Mouse (Mus musculus) forebrain, embryonic 14.5 days (tissue): ENCODE measurements around the gene Dmd. TPM values are rescaled to one million over a fixed set of nuclear protein-coding genes. Genes with fewer than 3 reads are reported as not detected.

Source experiments
- ATAC-seq: fragments of 200-750 bp; cut with Nextera tagmentation; 2 replicates; pipeline ENCODE4 v1.8.0; 2017; ENCODE audit warnings: mild to moderate bottlenecking, moderate library complexity
- DNase-seq: peaks from one replicate; pipeline ENCODE4 v3.0.0-alpha.2; 2015; ENCODE audit warnings: low spot score
- H3K27ac ChIP-seq: fragments of 300-500 bp; sonication (generic); 2 replicates; pipeline ENCODE4 v1.5.1; 2014; ENCODE audit warnings: low read depth, mild to moderate bottlenecking, control low read depth, low read length, moderate library complexity
- H3K27me3 ChIP-seq: fragments of 300-500 bp; sonication (generic); replicated peaks from 2 replicates; pipeline ENCODE4 v1.6.1; 2014; ENCODE audit warnings: low read length, control low read depth, mixed read lengths; ENCODE audit not compliant: control insufficient read depth, insufficient read depth
- H3K36me3 ChIP-seq: fragments of 300-500 bp; sonication (generic); 2 replicates; pipeline ENCODE4 v1.6.1; 2014; ENCODE audit warnings: low read length, control low read depth; ENCODE audit not compliant: control insufficient read depth, insufficient read depth
- H3K4me1 ChIP-seq: fragments of 300-500 bp; sonication (generic); 2 replicates; pipeline ENCODE4 v1.6.1; 2014; ENCODE audit warnings: antibody characterized with exemption, low read length, control low read depth; ENCODE audit not compliant: control insufficient read depth, insufficient read depth
- H3K4me2 ChIP-seq: fragments of 300-500 bp; sonication (generic); 2 replicates; pipeline ENCODE4 v1.6.1; 2014; ENCODE audit warnings: mild to moderate bottlenecking, control low read depth, low read length
- H3K4me3 ChIP-seq: fragments of 300-500 bp; sonication (generic); 2 replicates; pipeline ENCODE4 v1.5.1; 2014; ENCODE audit warnings: low read depth, low read length, control low read depth
- H3K9ac ChIP-seq: fragments of 300-500 bp; sonication (generic); 2 replicates; pipeline ENCODE4 v1.6.1; 2014; ENCODE audit warnings: mild to moderate bottlenecking, low read length, control low read depth, moderate library complexity
- H3K9me3 ChIP-seq: fragments of 300-500 bp; sonication (generic); replicated peaks from 2 replicates; pipeline ENCODE4 v1.6.1; 2016; ENCODE audit warnings: low read length, control low read depth, mixed read lengths; ENCODE audit not compliant: control insufficient read depth
- WGBS: fragments of 180-500 bp; shearing (Covaris S2); extraction: QIAGEN DNeasy Blood & Tissue Kit; methylation state at CpG from one replicate; pipeline ENCODE4 v1.1.7; 2014; 5-methylcytosine and 5-hydroxymethylcytosine counted together
- polyA plus RNA-seq: library from polyadenylated mRNA; unstranded; fragments of >200 nt; fragmentation: Nextera tagmentation; extraction: Ambion mirVana; gene quantifications from 2 replicates; pipeline ENCODE4 v1.2.1, GENCODE M21; 2014

Gene Dmd
- polyA plus RNA-seq, 1 experiment from 2014 or later: 18.1 TPM

DNA sequence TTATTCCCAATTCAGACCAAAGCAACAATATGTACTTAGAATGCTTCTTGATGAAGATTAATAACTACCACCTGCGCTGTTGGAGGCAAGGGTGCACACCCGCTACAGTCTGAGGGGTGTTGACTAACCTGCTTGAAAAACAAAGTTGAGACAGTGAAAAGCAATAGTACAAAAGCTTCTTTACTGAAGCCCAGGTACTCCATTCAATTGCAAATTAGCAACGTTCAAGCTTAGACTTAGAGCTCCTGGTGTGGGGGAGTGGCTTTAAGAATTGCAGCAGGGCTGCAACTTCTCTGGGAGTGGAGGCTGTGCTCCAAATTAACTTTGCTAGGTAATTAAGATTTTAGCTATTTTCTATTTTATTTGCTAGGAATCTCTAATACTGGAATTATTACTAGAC, 1495.3 kb downstream of the Dmd start:
- Histone ChIP-seq H3K4me1 (no peaks in the 10 kb centered on the region), H3K9ac (no peak overlapping the region), H3K9me3 (no peaks in the 10 kb centered on the region), H3K4me2 (no peak overlapping the region), H3K36me3 (no peaks in the 10 kb centered on the region), H3K27ac (no peak overlapping the region), H3K4me3 (no peak overlapping the region), H3K27me3 (no peaks in the 10 kb centered on the region)
- ATAC-seq (no peak), DNase-seq (no peak)
- 28% methylated on average over 3 of the region's 3 CpGs for WGBS

DNA sequence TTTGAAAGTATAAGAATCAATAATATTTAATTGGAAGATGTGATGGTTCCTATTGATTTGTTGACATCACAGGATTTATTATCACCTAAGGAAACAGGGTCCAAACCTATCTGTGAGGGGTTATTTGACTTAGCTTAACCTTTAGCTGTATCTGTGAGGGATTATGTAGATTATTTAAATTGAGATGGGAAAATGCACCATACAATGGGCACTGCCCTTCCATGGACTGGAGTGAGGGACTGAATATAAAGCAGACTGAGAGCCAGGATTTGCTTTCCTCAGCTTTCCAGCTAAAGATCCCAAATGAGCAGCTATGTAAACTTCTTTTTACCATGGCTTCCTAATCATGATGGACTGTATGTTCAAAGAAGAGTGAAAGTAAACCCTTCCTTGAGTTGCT, 1496.0 kb downstream of the Dmd start:
- Histone ChIP-seq H3K4me2 (no peak overlapping the region), H3K9ac (no peak overlapping the region), H3K36me3 (no peaks in the 10 kb centered on the region), H3K27ac (no peak overlapping the region), H3K4me3 (no peak overlapping the region), H3K9me3 (no peaks in the 10 kb centered on the region), H3K27me3 (no peaks in the 10 kb centered on the region), H3K4me1 (no peaks in the 10 kb centered on the region)
- no peak for DNase-seq
- no peak for ATAC-seq

DNA sequence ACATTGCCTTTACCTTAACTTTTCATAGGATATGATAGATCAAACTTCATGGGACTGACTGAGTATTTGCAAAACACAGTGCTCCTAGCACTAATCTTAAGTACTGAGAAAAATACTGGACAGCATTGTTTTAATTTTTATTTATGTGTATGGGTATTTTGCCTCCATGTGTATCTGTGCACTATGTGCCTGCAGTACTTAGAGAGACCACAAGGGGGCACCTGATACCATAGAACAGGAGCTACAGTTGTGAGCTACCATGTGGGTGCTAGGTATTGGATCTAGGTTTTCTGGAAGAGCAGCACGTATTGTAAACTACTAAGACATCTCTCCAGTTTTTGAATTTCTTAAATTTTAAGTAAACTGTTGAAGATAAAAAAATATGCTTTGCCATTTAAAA, 1505.8 kb downstream of the Dmd start:
- Histone ChIP-seq H3K36me3 (no peaks in the 10 kb centered on the region), H3K27me3 (no peaks in the 10 kb centered on the region), H3K9ac (no peak overlapping the region), H3K4me3 (no peak overlapping the region), H3K27ac (no peak overlapping the region), H3K4me2 (no peak overlapping the region), H3K4me1 (no peaks in the 10 kb centered on the region), H3K9me3 (no peaks in the 10 kb centered on the region)
- ATAC-seq: no peak
- 92% methylated on average over 1 of the region's 1 CpGs for WGBS
- peak; percentile 11 for DNase-seq

- peak; percentile 94 for ATAC-seq
- H3K4me2 ChIP-seq: no peak overlapping the region
- no peaks in the 10 kb centered on the region for H3K27me3 ChIP-seq
- no peak overlapping the region for H3K27ac ChIP-seq
- WGBS: 41% methylated on average over 3 of the region's 3 CpGs
- no peaks in the 10 kb centered on the region for H3K4me1 ChIP-seq
- H3K9ac ChIP-seq: no peak overlapping the region
- DNase-seq: peak; percentile 81
- H3K4me3 ChIP-seq: no peak overlapping the region
- no peaks in the 10 kb centered on the region for H3K36me3 ChIP-seq
- H3K9me3 ChIP-seq: no peaks in the 10 kb centered on the region
Observed at GRCm38 (mm10) chrX:84514650-84515366, 1566.1 kb downstream of the Dmd start.

GRCm38 (mm10) chrX:84551995-84552394, 1603.3 kb downstream of the Dmd start:
- Histone ChIP-seq H3K27me3 (no peaks in the 10 kb centered on the region), H3K9ac (no peak overlapping the region), H3K4me2 (no peak overlapping the region), H3K4me3 (no peak overlapping the region), H3K36me3 (no peaks in the 10 kb centered on the region), H3K27ac (no peak overlapping the region), H3K9me3 (no peaks in the 10 kb centered on the region), H3K4me1 (no peaks in the 10 kb centered on the region)
- ATAC-seq: no peak
- peak; percentile 46 for DNase-seq
- 61% methylated on average over 1 of the region's 1 CpGs for WGBS

DNA sequence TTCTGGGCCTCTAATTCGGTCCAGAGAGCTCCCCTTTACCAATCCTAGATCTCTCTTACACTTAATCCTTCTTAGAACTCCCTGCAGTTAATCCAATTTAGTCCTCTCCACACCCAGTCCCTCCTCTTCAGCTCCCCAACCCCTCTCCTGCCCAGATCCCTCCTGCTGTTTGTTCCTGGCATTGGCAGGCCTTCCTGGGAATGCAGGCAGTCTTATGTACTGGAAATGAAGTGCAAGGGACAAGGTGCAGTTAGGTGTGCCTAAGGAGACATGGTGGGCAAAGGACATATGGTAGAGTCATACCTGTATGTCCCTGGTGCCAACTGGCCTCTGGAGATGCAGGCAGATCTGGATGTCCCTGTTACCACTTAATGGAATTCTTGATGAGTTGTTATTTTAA, 1604.8 kb downstream of the Dmd start:
- no peaks in the 10 kb centered on the region for H3K27me3 ChIP-seq
- no peaks in the 10 kb centered on the region for H3K36me3 ChIP-seq
- ATAC-seq (no peak), DNase-seq (no peak)
- WGBS: 24% methylated on average over 1 of the region's 1 CpGs
- H3K9ac ChIP-seq: no peak overlapping the region
- no peaks in the 10 kb centered on the region for H3K4me1 ChIP-seq
- no peak overlapping the region for H3K4me3 ChIP-seq
- H3K27ac ChIP-seq: no peak overlapping the region
- no peaks in the 10 kb centered on the region for H3K9me3 ChIP-seq
- H3K4me2 ChIP-seq: no peak overlapping the region

DNA sequence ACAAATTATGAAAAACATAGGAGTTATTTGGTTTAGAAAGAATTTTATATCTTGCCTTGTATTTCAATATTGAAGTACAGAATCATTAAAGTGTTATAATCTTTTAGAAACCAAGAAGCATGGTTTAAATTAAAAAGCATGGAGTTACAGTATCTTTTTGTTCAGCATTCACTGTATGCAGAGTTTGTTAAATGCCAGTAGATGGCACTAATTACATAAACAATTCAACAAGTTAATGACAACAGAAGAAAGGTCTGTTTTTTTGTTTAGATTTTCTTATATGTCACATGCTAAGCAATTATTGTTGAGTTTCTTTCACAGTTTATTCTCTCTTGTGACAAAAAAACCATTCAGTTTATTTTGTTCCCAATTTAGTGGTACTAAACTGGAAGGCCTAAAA, 1649.8 kb downstream of the Dmd start:
- Histone ChIP-seq H3K4me1 (no peaks in the 10 kb centered on the region), H3K27me3 (no peaks in the 10 kb centered on the region), H3K9ac (no peak overlapping the region), H3K27ac (no peak overlapping the region), H3K4me2 (no peak overlapping the region), H3K9me3 (no peaks in the 10 kb centered on the region), H3K4me3 (no peak overlapping the region), H3K36me3 (no peaks in the 10 kb centered on the region)
- ATAC-seq (no peak), DNase-seq (peak; percentile 37)

DNA sequence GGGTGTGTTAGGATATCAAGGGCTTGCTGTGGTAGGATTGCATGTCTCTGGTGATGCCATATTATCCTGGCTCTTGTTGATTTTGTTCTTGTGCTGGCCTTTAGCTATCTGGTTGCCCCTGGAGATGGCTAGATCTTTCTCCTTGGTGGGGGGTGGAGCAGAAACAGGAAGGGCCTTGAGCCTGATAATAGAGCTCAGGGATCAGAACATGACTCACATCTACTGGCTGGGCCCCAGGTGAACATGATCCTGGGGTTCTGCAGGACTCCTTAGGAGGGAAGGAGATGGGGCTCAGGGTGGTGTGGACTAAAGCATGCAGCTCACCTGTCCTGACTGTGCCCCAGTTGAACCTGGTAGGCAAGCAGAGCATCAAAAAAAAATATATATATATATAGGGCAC, 1691.8 kb downstream of the Dmd start:
- no peaks in the 10 kb centered on the region for H3K27me3 ChIP-seq
- no peak for ATAC-seq
- no peak overlapping the region for H3K4me3 ChIP-seq
- H3K36me3 ChIP-seq: no peaks in the 10 kb centered on the region
- no peaks in the 10 kb centered on the region for H3K9me3 ChIP-seq
- no peak overlapping the region for H3K4me2 ChIP-seq
- DNase-seq: no peak
- H3K27ac ChIP-seq: no peak overlapping the region
- H3K4me1 ChIP-seq: no peaks in the 10 kb centered on the region
- H3K9ac ChIP-seq: no peak overlapping the region

- 26% methylated on average over 4 of the region's 4 CpGs for WGBS
- Histone ChIP-seq H3K4me3 (no peak overlapping the region), H3K4me1 (no peaks in the 10 kb centered on the region), H3K4me2 (no peak overlapping the region), H3K9ac (no peak overlapping the region), H3K27ac (no peak overlapping the region), H3K9me3 (no peaks in the 10 kb centered on the region), H3K27me3 (no peaks in the 10 kb centered on the region), H3K36me3 (no peaks in the 10 kb centered on the region)
- DNase-seq (peak; percentile 2), ATAC-seq (no peak)
Observed at GRCm38 (mm10) chrX:84747683-84748082, 1799.0 kb downstream of the Dmd start.
